Mouse (Mus musculus): Measurements from ENCODE around the gene Efcab10. TPM values are rescaled to one million over a fixed set of nuclear protein-coding genes. Genes with fewer than 3 reads are reported as not detected.

Gene Efcab10
- polyA plus RNA-seq, 1 experiment from 2014 or later, result 1.2 TPM

DNA sequence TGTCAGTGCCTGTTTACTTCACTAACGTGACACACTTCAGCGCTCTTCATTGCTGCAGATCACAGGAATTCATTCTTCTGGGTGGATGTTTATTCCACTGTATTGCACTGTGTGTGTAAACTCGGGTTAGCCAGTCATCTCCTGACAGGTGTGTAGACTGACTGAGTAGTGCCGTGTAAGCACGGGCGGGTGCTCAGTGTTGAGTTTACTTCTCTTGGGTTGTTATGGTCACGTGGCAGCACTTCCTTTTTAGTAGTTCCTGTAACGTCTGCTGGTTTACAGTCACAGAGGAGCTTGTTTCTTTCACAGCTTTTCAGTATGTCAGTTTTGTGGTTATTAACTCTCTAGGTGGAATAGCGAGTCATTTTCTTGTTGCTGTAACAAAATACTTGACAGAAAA, 39.2 kb downstream of the Efcab10 start:
- Histone ChIP-seq H3K4me1 (peaks cover 8% of the 10 kb centered on the region), H3K9ac (no peak overlapping the region), H3K36me3 (replicated peaks) (no peaks in the 10 kb centered on the region), H3K27ac (no peak overlapping the region), H3K4me3 (replicated peaks) (no peak overlapping the region), H3K4me2 (no peak overlapping the region), H3K27me3 (no peaks in the 10 kb centered on the region), H3K9me3 (no peaks in the 10 kb centered on the region)
- ATAC-seq (ENCODE audit: low FRiP score), result no peak
- WGBS, result 90% methylated on average over 9 of the region's 9 CpGs

DNA sequence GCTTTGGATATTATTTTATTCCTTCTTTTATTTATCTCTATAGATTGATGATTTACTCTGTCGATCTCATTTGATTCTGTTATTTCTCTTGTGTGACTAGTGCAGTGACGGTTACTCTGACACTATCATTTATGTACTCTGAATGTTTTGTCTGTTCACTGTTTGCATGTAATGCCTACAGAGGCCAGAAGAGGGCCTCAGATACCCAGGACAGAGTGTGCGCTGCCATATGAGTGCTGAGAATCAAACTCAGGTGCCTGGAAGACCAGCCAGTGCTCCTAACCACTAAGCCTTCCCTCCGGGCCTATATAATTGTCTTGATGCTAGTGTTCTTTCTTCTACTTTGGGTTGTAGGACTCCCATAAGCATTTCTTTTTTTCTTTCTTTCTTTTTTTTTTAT, 40.1 kb downstream of the Efcab10 start:
- Histone ChIP-seq H3K9me3 (no peaks in the 10 kb centered on the region), H3K36me3 (replicated peaks) (peaks cover 6% of the 10 kb centered on the region), H3K27ac (no peak overlapping the region), H3K4me1 (peaks cover 8% of the 10 kb centered on the region), H3K9ac (no peak overlapping the region), H3K4me3 (replicated peaks) (no peak overlapping the region), H3K4me2 (no peak overlapping the region), H3K27me3 (no peaks in the 10 kb centered on the region)
- ATAC-seq (ENCODE audit: low FRiP score), result no peak
- WGBS, result 96% methylated on average over 4 of the region's 4 CpGs

Other genes with a start within 250 kb of the Efcab10 start
- gene Atxn7l1, start 247.2 kb upstream of the Efcab10 start, polyA plus RNA-seq (2016; fragmentation: Nextera tagmentation; extraction: Ambion mirVana), result 12.8 and 15.0 TPM in 2 replicates
- 45.2 and 47.3 TPM in 2 replicates for gene Twistnb, start 34.8 kb downstream of the Efcab10 start, polyA plus RNA-seq (2016; fragmentation: Nextera tagmentation; extraction: Ambion mirVana)